Mouse (Mus musculus): Measurements from ENCODE around the gene Qtrt1. TPM values are rescaled to one million over a fixed set of nuclear protein-coding genes. Genes with fewer than 3 reads are reported as not detected.

Qtrt1 gene
- polyA plus RNA-seq, 1 experiment from 2014 or later, result 53.0 TPM

DNA sequence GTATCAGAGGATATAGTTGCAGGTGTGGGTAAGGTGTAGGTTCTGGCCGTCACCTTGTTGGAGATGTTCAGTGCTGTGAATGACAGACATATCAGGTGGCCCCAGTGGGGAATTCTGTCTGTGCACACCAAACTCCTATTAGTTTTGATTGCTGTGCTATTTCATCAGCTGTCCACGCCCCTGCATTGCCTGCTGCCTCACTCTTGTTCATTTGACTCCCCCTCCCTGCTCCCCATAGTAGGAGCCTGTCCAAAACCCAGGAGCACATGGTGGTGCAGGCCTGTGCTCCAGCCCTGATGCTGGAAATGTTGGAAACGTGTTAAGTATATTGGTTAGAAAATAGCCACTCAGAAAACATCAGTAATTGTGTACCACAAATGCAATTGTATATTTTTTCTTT is 27.8 kb downstream of the Qtrt1 start:
- Histone ChIP-seq H3K4me3 (replicated peaks) (no peak overlapping the region), H3K27me3 (no peaks in the 10 kb centered on the region), H3K27ac (no peak overlapping the region), H3K9me3 (no peaks in the 10 kb centered on the region), H3K9ac (replicated peaks) (no peak overlapping the region), H3K36me3 (no peaks in the 10 kb centered on the region), H3K4me1 (replicated peaks) (0 out of 2 replicates have a peak, but pooled peaks cover 4% of the 10 kb centered on the region), H3K4me2 (replicated peaks) (no peak overlapping the region)
- ATAC-seq, result no peak
- whole genome bisulfite sequencing, result 89% methylated on average over 3 of the region's 3 CpGs

DNA sequence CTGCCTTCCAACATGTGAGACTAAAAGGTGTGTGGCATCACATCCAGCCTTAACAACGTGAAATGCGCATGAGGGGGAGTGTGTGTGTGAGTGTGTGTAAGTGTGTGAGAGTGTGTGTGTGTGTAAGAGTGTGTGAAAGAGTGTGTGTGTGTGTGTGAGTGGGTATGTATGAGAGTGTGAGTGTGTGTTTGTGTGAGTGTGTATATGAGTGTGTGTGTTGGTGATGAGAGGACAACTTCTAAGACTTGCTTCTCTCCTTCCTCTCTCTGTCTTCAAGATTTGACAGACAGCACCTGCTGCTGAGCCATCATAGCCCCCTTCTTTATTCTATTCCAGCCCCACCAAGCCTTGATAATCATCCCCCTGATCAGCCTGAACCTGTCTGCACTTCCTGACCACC is 28.3 kb downstream of the Qtrt1 start:
- H3K27ac ChIP-seq, result no peak overlapping the region
- no peak overlapping the region for H3K4me3 ChIP-seq (replicated peaks)
- 97% methylated on average over 2 of the region's 2 CpGs for WGBS
- no peaks in the 10 kb centered on the region for H3K27me3 ChIP-seq
- H3K9ac ChIP-seq (replicated peaks), result no peak overlapping the region
- 0 out of 2 replicates have a peak, but pooled peaks cover 4% of the 10 kb centered on the region for H3K4me1 ChIP-seq (replicated peaks)
- no peaks in the 10 kb centered on the region for H3K9me3 ChIP-seq
- no peaks in the 10 kb centered on the region; the same call in 1 of the 2 replicates for H3K36me3 ChIP-seq
- ATAC-seq, result no peak
- no peak overlapping the region for H3K4me2 ChIP-seq (replicated peaks)

DNA sequence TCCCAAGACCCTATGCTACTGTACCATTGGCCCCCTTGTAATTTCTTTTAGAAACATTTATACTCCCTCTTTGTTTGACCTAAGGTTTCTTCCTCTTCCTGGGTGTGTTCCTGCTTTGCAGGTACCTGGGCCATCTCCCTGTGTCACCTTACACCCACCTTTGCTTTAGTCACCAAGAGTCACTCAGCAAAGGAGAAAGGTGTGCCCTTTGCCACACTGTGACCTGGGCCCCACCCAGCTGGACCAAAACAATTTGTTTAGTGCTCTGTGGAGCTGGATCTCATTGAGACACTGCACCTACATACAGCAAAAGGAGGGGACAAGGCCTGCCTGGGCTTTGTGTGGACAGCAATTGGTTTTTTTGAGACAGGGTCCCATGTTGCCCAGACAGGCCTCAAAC is 28.8 kb downstream of the Qtrt1 start:
- ATAC-seq, result no peak

DNA sequence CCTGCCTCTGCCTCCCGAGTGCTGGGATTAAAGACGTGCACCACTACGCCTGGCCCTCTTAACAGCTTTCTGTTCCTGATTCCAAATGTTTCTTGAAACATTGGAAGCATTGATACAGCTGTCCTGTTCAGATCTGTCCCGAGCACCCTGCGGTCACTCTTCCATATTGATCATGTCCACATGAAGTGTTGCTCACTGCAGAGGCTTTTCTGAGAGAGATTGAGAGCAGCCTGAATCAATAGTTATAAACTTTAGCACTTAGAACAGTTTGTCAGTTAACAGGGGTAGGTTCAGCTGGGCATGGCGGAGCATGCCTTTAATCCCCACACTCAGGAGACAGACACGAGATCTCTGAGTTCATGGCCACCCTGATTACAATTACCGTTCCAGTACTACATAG is 32.2 kb downstream of the Qtrt1 start:
- H3K4me2 ChIP-seq (replicated peaks), result no peak overlapping the region
- H3K27me3 ChIP-seq, result no peaks in the 10 kb centered on the region
- no peak overlapping the region for H3K9ac ChIP-seq (replicated peaks)
- H3K4me3 ChIP-seq (replicated peaks), result no peak overlapping the region
- no peaks in the 10 kb centered on the region for H3K9me3 ChIP-seq
- H3K27ac ChIP-seq, result no peak overlapping the region
- H3K36me3 ChIP-seq, result peaks cover 7% of the 10 kb centered on the region; the same call in 1 of the 2 replicates
- H3K4me1 ChIP-seq (replicated peaks), result no peaks in the 10 kb centered on the region
- ATAC-seq, result no peak
- 92% methylated on average over 8 of the region's 8 CpGs for WGBS

More for the DNA sequence above, 28.8 kb downstream of the Qtrt1 start:
- H3K9ac ChIP-seq (replicated peaks), result no peak overlapping the region
- H3K4me2 ChIP-seq (replicated peaks), result no peak overlapping the region
- H3K4me3 ChIP-seq (replicated peaks), result no peak overlapping the region
- no peak overlapping the region for H3K27ac ChIP-seq
- no peaks in the 10 kb centered on the region for H3K9me3 ChIP-seq
- H3K4me1 ChIP-seq (replicated peaks), result 0 out of 2 replicates have a peak, but pooled peaks cover 4% of the 10 kb centered on the region
- no peaks in the 10 kb centered on the region for H3K27me3 ChIP-seq
- H3K36me3 ChIP-seq, result peaks cover 2% of the 10 kb centered on the region; the same call in 1 of the 2 replicates

DNA sequence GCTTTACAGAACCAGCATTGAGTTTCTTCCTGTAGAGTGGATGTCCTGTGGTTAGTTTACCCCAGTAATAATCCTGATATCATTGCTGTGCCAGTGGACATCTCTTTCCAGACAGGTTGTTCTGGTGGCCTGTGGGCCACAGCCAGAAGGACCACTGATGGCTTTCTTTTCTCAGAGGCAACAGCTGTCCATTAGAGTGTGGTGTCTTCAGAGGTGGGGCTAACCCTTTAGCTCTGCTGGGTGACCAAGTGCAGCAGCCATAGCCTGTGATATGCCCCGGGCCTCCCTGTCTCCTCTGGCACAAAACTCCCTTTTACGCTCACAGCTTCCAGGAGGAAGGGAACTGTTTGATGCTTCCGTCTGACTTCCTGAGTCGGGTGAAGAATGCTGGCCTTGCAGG is 32.9 kb downstream of the Qtrt1 start:
- H3K9me3 ChIP-seq, result no peaks in the 10 kb centered on the region
- peaks cover 7% of the 10 kb centered on the region; the same call in 1 of the 2 replicates for H3K36me3 ChIP-seq
- no peak overlapping the region for H3K27ac ChIP-seq
- ATAC-seq, result no peak
- no peaks in the 10 kb centered on the region for H3K4me1 ChIP-seq (replicated peaks)
- H3K9ac ChIP-seq (replicated peaks), result no peak overlapping the region
- 87% methylated on average over 4 of the region's 4 CpGs for WGBS
- H3K27me3 ChIP-seq, result no peaks in the 10 kb centered on the region
- H3K4me2 ChIP-seq (replicated peaks), result no peak overlapping the region
- no peak overlapping the region for H3K4me3 ChIP-seq (replicated peaks)

DNA sequence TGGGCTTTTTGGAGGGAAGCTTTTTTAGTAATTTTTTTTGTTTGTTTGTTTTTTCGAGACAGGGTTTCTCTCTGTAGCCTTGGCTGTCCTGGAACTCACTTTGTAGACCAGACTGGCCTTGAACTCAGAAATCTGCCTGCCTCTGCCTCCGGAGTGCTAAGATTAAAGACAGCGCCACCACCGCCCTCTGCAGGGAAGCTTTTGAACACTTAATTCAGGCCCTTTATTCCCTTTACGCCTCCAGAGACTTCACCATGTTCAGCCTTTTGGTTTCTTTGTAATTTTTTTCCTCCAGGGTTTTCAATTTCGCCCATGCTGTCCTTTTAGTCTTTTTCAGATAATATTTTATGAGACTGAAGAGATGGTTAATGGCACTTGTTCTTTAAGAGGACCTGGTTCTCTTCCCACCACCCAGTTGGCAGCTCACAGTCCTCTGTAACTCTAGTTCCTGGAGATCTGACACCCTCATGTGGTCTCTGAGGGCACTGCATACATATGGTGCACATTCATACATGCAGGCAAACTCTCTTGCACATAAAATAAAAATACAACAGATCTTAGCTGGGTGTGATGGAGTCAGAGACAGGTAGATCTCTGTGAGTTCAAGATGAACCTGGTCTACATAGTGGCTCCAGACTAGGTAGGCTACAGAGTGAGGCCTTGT is 33.6 kb downstream of the Qtrt1 start:
- Histone ChIP-seq H3K27me3 (no peaks in the 10 kb centered on the region), H3K9ac (replicated peaks) (no peak overlapping the region), H3K9me3 (no peaks in the 10 kb centered on the region), H3K4me2 (replicated peaks) (no peak overlapping the region), H3K27ac (no peak overlapping the region), H3K36me3 (peaks cover 7% of the 10 kb centered on the region; the same call in 1 of the 2 replicates), H3K4me3 (replicated peaks) (no peak overlapping the region), H3K4me1 (replicated peaks) (no peaks in the 10 kb centered on the region)
- ATAC-seq, result no peak
- WGBS, result 95% methylated on average over 6 of the region's 6 CpGs

DNA sequence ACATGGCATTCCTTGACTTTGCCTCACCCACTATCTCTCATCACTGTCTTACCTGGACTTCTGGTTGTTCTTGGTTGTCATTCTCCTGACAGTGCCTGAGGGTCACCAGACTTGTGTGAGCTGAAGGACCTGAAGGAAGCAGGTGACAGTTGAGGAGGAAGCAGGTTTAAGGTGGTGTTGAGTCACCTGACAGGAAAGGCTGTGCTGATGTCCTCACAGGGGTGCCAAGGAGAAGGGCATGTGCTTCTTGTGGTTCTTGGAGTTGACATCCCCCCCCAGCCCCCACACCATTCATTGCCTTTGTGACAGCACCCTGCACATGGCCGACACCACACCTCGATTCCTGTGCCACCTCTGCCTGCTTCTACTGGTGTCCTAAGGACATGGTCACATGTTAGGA is 36.1 kb downstream of the Qtrt1 start:
- Histone ChIP-seq H3K27me3 (no peaks in the 10 kb centered on the region), H3K36me3 (peaks cover 7% of the 10 kb centered on the region; the same call in 1 of the 2 replicates), H3K4me3 (replicated peaks) (no peak overlapping the region), H3K4me1 (replicated peaks) (no peaks in the 10 kb centered on the region), H3K27ac (no peak overlapping the region), H3K9ac (replicated peaks) (no peak overlapping the region), H3K4me2 (replicated peaks) (no peak overlapping the region), H3K9me3 (no peaks in the 10 kb centered on the region)
- no peak for ATAC-seq
- 97% methylated on average over 2 of the region's 2 CpGs for WGBS

DNA sequence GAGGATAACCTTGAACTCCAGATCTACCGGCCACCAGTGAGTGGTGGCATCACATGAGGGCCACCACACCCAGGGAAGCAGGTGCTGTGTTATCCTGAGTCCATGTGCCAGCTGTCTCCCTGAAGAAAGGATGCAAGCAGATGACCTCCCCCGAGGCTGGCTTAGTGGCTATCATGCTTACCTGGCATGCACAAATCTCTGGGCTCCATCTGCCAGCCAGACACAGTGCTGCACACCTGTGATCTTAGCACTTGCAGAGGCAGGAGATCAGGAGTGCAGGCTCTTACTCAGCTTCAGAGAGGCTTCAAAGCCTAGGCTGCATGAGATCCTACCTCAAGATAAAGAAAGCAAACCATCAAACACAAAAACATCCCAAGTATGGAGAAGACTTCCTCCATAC is 38.1 kb downstream of the Qtrt1 start:
- no peak overlapping the region for H3K27ac ChIP-seq
- peaks cover 7% of the 10 kb centered on the region; the same call in 1 of the 2 replicates for H3K36me3 ChIP-seq
- no peaks in the 10 kb centered on the region for H3K4me1 ChIP-seq (replicated peaks)
- no peaks in the 10 kb centered on the region for H3K27me3 ChIP-seq
- ATAC-seq, result no peak
- WGBS, result 89% methylated on average over 2 of the region's 2 CpGs
- no peak overlapping the region for H3K9ac ChIP-seq (replicated peaks)
- H3K4me3 ChIP-seq (replicated peaks), result no peak overlapping the region
- no peak overlapping the region for H3K4me2 ChIP-seq (replicated peaks)
- H3K9me3 ChIP-seq, result no peaks in the 10 kb centered on the region

DNA sequence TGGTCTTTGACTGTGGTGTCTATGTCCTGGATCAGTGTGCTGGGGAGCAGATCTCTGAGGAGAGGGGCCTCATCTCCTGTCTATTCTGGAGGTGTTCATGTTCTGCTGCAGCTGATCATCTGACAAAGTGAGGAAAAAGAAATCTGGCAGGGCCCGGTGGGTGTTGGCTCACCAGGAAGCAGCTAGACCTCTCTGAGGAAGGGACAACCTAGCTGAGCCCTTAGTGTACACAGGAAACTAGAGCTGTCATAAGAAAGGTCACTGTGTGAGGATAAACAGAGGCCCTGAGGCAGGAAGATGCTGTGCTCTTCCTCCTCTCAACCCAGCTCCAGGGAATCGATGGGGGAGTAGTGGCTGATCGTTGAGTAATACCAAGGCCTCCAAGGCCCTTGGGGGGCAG is 38.6 kb downstream of the Qtrt1 start:
- Histone ChIP-seq H3K4me2 (replicated peaks) (no peak overlapping the region), H3K9me3 (no peaks in the 10 kb centered on the region), H3K4me1 (replicated peaks) (no peaks in the 10 kb centered on the region), H3K27me3 (no peaks in the 10 kb centered on the region), H3K4me3 (replicated peaks) (no peak overlapping the region), H3K36me3 (0 out of 2 replicates have a peak, but pooled peaks cover 7% of the 10 kb centered on the region), H3K27ac (no peak overlapping the region), H3K9ac (replicated peaks) (no peak overlapping the region)
- no peak for ATAC-seq
- 86% methylated on average over 3 of the region's 3 CpGs for WGBS

DNA sequence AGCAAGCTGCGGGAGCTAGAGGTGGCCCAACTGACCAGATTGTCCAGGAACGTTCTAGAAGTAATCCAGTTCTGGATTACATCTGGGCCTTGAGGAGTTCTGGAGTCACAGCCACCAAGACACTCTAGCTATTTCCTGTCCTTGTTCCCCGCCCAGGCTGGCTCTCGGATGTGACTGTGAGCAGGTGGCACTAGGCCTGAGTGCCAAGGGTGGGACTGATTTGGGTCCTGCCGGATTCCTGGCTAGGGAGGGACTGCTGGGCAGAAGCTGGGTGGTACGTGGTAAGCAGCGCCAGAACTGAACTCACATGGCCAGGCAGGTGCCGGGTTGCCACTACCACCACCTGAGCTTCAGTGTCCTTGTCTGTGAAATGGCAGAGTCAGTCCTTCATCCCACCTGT is 39.8 kb downstream of the Qtrt1 start:
- H3K9me3 ChIP-seq, result no peaks in the 10 kb centered on the region
- H3K4me2 ChIP-seq (replicated peaks), result no peak overlapping the region
- no peak for ATAC-seq
- 0 out of 2 replicates have a peak, but pooled peaks cover 4% of the 10 kb centered on the region for H3K36me3 ChIP-seq
- H3K9ac ChIP-seq (replicated peaks), result no peak overlapping the region
- H3K4me1 ChIP-seq (replicated peaks), result no peaks in the 10 kb centered on the region
- WGBS, result 96% methylated on average over 8 of the region's 8 CpGs
- no peak overlapping the region for H3K27ac ChIP-seq
- H3K27me3 ChIP-seq, result no peaks in the 10 kb centered on the region
- no peak overlapping the region for H3K4me3 ChIP-seq (replicated peaks)

DNA sequence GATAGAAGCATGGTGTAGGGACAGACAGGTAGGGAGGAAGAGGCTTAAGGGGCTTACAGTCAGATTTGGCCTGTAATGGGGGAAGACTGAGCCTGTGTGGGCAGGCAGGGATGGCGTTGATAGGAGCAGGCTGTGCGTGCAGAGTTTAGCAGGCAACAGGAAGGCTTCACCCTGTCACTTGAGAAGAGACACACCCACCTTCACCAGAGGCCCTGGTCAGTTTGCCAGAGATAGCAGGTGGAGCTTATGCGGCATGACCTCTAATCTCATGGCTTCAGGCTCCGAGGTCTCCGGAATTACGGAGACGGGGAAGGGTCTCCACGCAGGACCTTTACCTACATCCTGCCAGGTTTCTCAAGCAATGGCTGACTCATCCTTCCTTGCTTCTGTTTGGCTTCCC is 40.2 kb downstream of the Qtrt1 start:
- Histone ChIP-seq H3K9ac (replicated peaks) (no peak overlapping the region), H3K27ac (no peak overlapping the region), H3K36me3 (0 out of 2 replicates have a peak, but pooled peaks cover 4% of the 10 kb centered on the region), H3K9me3 (no peaks in the 10 kb centered on the region), H3K27me3 (no peaks in the 10 kb centered on the region), H3K4me3 (replicated peaks) (no peak overlapping the region), H3K4me2 (replicated peaks) (no peak overlapping the region), H3K4me1 (replicated peaks) (0 out of 2 replicates have a peak, but pooled peaks cover 2% of the 10 kb centered on the region)
- no peak for ATAC-seq
- 85% methylated on average over 8 of the region's 8 CpGs for WGBS

DNA sequence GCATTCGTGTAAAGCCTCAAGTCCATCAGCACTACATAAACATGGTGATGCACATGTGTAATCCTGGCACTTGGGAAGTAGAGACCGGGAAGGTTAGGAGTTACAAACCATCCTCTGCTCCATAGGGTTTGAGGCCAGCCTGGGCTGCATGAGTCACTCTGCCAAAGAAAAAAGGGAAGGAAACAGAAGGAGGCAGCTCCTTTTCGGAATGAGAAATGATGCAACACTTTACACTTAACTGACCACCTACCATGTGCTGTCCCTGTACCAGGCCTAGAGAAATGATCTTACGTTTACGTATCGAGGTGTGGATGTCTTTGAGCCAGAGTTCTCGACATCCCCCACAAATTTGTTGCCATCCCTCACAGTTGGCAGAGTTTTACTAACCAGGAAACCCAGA is 41.4 kb downstream of the Qtrt1 start:
- H3K27me3 ChIP-seq, result no peaks in the 10 kb centered on the region
- no peak for ATAC-seq
- 0 out of 2 replicates have a peak, but pooled peaks cover 3% of the 10 kb centered on the region for H3K4me1 ChIP-seq (replicated peaks)
- H3K9ac ChIP-seq (replicated peaks), result no peak overlapping the region
- H3K27ac ChIP-seq, result no peak overlapping the region
- H3K36me3 ChIP-seq, result no peaks in the 10 kb centered on the region
- H3K4me2 ChIP-seq (replicated peaks), result no peak overlapping the region
- H3K4me3 ChIP-seq (replicated peaks), result no peak overlapping the region
- 95% methylated on average over 7 of the region's 7 CpGs for WGBS
- no peaks in the 10 kb centered on the region for H3K9me3 ChIP-seq

DNA sequence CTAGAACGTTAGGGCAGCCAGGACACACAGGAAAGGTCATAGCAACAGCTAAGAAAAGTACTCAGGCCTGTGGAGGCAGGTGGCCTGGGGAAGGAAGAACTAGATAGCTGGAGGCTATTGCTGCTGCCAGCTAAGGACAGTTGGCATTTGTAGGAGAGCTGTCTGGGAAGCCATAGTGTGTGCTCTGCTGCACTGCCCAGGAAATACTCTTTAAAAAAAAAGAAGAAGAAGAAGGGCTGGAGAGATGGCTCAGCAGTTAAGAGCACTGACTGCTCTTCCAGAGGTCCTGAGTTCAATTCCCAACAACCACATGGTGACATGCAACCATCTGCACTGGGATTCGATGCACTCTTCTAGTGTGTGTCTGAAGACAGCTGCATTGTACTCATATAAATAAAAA is 41.8 kb downstream of the Qtrt1 start:
- peaks cover 3% of the 10 kb centered on the region for H3K36me3 ChIP-seq
- H3K4me3 ChIP-seq (replicated peaks), result no peak overlapping the region
- no peak overlapping the region for H3K27ac ChIP-seq
- H3K9ac ChIP-seq (replicated peaks), result no peak overlapping the region
- WGBS, result 87% methylated on average over 2 of the region's 2 CpGs
- ATAC-seq, result no peak
- H3K27me3 ChIP-seq, result no peaks in the 10 kb centered on the region
- H3K9me3 ChIP-seq, result no peaks in the 10 kb centered on the region
- H3K4me1 ChIP-seq (replicated peaks), result 0 out of 2 replicates have a peak, but pooled peaks cover 3% of the 10 kb centered on the region
- no peak overlapping the region for H3K4me2 ChIP-seq (replicated peaks)
